Comparison of ENCODE assay signal across 8 mouse cellular contexts in the genomic region with DNA sequence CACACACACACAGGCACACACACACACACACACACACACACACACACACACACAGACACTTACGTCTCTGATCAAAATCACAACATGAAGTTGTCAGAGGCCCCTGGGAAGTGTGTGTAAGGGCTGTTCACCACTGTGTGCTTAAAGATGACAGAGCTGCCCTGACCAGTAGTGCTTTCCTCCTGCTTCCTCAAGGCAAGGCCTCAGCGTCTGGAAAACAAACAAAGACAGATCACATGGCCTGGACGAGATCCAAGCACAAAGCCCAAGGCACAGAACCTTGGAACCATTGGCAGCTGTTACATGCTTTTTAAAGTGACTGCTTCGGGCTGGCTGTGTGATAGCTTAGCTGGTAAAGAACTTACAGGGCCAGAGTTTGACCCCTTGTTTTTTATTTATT. TPM values are rescaled to one million over a fixed set of nuclear protein-coding genes. Genes with fewer than 3 reads are reported as not detected.
DNase-seq lines count a peak whose midpoint lies in the region; ATAC-seq lines count a peak whose summit lies in the region.

No protein-coding gene starts in this region.

- no peaks in the 10 kb centered on the region for H3K27me3 ChIP-seq in forebrain, embryonic 12.5 days
- no peaks in the 10 kb centered on the region for H3K27me3 ChIP-seq in forebrain, embryonic 11.5 days (ENCODE audit: control insufficient read depth, insufficient read depth, low read length)

- H3K36me3 ChIP-seq in forebrain, embryonic 12.5 days (replicated peaks), result peaks cover 45% of the 10 kb centered on the region
- no peaks in the 10 kb centered on the region for H3K36me3 ChIP-seq in forebrain, embryonic 11.5 days (ENCODE audit: control insufficient read depth, insufficient read depth, low read length)

- peak overlapping the region; percentile 42; the same call in 1 of the 2 replicates for H3K27ac ChIP-seq in forebrain, embryonic 12.5 days
- no peak overlapping the region for H3K27ac ChIP-seq in forebrain, embryonic 11.5 days (ENCODE audit: low read depth, low read length)

- no peak overlapping the region for H3K9ac ChIP-seq in forebrain, embryonic 12.5 days
- H3K9ac ChIP-seq in forebrain, embryonic 11.5 days (ENCODE audit: low read length), result no peak overlapping the region

- no peak overlapping the region for H3K4me3 ChIP-seq in forebrain, embryonic 12.5 days (replicated peaks)
- no peak overlapping the region for H3K4me3 ChIP-seq in forebrain, embryonic 11.5 days (ENCODE audit: low read depth, low read length)

- no peaks in the 10 kb centered on the region for H3K9me3 ChIP-seq in forebrain, embryonic 12.5 days
- no peaks in the 10 kb centered on the region for H3K9me3 ChIP-seq in forebrain, embryonic 11.5 days (ENCODE audit: control insufficient read depth, low read length)

- intact Hi-C loops in heart, postnatal 25 days (cut with DNase I), result no loop called here

- no peaks in the 10 kb centered on the region; the same call in 1 of the 2 replicates for H3K4me1 ChIP-seq in forebrain, embryonic 12.5 days
- H3K4me1 ChIP-seq in forebrain, embryonic 11.5 days (replicated peaks; ENCODE audit: control insufficient read depth, insufficient read depth, low read length), result no peaks in the 10 kb centered on the region

- 43% methylated on average over 4 of the region's 4 CpGs for WGBS in forebrain, embryonic 12.5 days
- 59% methylated on average over 4 of the region's 4 CpGs for WGBS in forebrain, embryonic 11.5 days

- no peak for DNase-seq in forebrain, embryonic 11.5 days (ENCODE audit: low spot score)
- DNase-seq in adrenal gland, adult (ENCODE audit: inconsistent age in 2 of 2, low spot score in 1 of 2), result peak; percentile 87 to 96
- peak; percentile 61 for DNase-seq in fibroblast of lung, adult 2 months (ENCODE audit: low read depth)
- peak; percentile 65 for DNase-seq in heart, postnatal 25 days (ENCODE audit: low spot score)
- DNase-seq in layer of hippocampus, postnatal 14 days (ENCODE audit: low spot score in 2 of 2), result peak; percentile 24 to 69
- DNase-seq in ovary, postnatal 36 days (ENCODE audit: low spot score), result peak; percentile 73

- ATAC-seq in forebrain, embryonic 12.5 days (ENCODE audit: low FRiP score), result peak; percentile 67; the same call in 1 of the 2 replicates
- no peak for ATAC-seq in forebrain, embryonic 11.5 days (replicated peaks; ENCODE audit: low FRiP score)
- no peak for ATAC-seq in megakaryocyte-erythroid progenitor cell, adult 5-6 weeks (replicated peaks; ENCODE audit: low FRiP score, low TSS enrichment, poor library complexity, severe bottlenecking)

- H3K4me2 ChIP-seq in forebrain, embryonic 12.5 days, result no peak overlapping the region
- no peak overlapping the region for H3K4me2 ChIP-seq in forebrain, embryonic 11.5 days (ENCODE audit: low read depth, low read length, severe bottlenecking)

RNA-seq across cellular contexts. Expression of gene Bhlha15, which starts 31.5 kb away (rescaled TPM):
- 0.09 and 0.13 TPM in 2 replicates for polyA plus RNA-seq in forebrain, embryonic 12.5 days (2016; fragmentation: Nextera tagmentation; extraction: Ambion mirVana)
- 0.12 TPM in 1 of 2 replicates, not detected in the other for polyA plus RNA-seq in forebrain, embryonic 11.5 days (2014; fragmentation: Nextera tagmentation; extraction: Ambion mirVana)
- not detected for total RNA-seq in heart, postnatal 25 days (2021)
- under 1 TPM in 1 of 2 experiments, not detected in 1; 0.45 TPM for total RNA-seq in layer of hippocampus, postnatal 14 days (2021)
- not detected in 2 replicates for total RNA-seq in megakaryocyte-erythroid progenitor cell, adult 5-6 weeks (2014; fragmentation: Nextera tagmentation)
- 0.05 TPM in 1 of 2 replicates, not detected in the other for total RNA-seq in megakaryocyte-erythroid progenitor cell, adult 5-6 weeks (2017)

RNA-seq across cellular contexts. Expression of gene Lmtk2, which starts 58.4 kb away (rescaled TPM):
- 9.5 and 10.3 TPM in 2 replicates for polyA plus RNA-seq in forebrain, embryonic 12.5 days (2016; fragmentation: Nextera tagmentation; extraction: Ambion mirVana)
- 7.8 and 8.3 TPM in 2 replicates for polyA plus RNA-seq in forebrain, embryonic 11.5 days (2014; fragmentation: Nextera tagmentation; extraction: Ambion mirVana)
- 10 to 100 TPM; 23.7 to 25.8 TPM for total RNA-seq in heart, postnatal 25 days (2021)
- total RNA-seq in layer of hippocampus, postnatal 14 days (2021), result 10 to 100 TPM; 84.9 to 88.4 TPM
- 12.5 and 22.1 TPM in 2 replicates for total RNA-seq in megakaryocyte-erythroid progenitor cell, adult 5-6 weeks (2014; fragmentation: Nextera tagmentation)
- total RNA-seq in megakaryocyte-erythroid progenitor cell, adult 5-6 weeks (2017), result 9.2 and 12.2 TPM in 2 replicates
